Mouse (Mus musculus): ENCODE measurements around the gene Agrn.
A peak's percentile ranks its signal among the peaks of the same experiment; 100 is the strongest.

DNA sequence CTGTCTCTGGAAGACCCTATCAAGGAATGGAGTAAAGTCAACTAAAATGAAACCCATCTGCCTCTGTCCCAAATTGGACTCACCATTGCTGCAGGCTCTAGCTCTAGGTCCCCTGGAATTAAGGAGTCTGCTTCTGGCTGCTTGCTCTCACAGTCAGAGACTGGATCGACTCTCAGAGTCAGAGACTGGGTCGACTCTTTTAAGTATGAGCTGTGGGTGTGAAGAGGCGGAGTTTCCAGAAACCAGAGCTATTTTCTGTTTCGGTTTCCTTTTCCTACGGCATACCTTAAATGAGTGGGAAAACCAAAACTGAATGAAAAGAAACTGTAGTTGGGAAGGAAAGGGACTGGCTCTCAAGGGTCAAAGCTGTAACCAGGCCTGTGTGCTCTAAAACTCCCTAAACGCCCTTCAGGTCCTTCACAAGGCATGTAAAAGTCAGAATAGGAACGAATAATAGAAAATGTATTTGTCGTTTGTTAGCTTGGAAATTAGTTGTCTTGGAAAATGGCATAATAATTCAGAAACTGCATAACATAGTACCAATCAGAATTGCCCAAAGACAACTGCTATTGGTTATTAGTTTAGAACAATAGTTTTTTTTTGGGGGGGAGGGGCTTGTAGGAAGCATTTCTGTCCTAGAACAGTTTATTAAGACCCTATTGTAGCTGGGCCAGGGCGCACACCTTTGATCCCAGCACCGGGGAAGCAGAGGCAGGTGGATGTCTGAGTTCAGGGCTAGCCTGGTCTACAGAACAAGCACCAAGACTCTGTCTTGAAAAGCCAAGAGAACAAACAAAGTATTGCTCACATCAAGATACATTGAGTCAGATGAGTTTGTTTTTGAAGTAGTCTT lies 3.6 kb upstream of the Agrn start, which contains the start of gene Isg15:
- TF ChIP-seq MAFK (IDR thresholded peaks at IDR 0.05; ENCODE audit: insufficient replicate concordance, low read length), result no peak
- no peak for TF ChIP-seq CTCF (conservative IDR thresholded peaks at IDR 0.05 in 1 of 2, IDR thresholded peaks at IDR 0.05 in 1 of 2; ENCODE audit: low read depth in 2 of 2, low read length in 2 of 2)
- TF ChIP-seq RAD21 (IDR thresholded peaks at IDR 0.05; ENCODE audit: low read depth, low read length), result no peak
- 0 out of 2 replicates have a peak, but pooled peaks have one; percentile 36 for TF ChIP-seq ZNF384 (IDR thresholded peaks at IDR 0.05; ENCODE audit: low read depth, low read length)
- TF ChIP-seq IRF4 (IDR thresholded peaks at IDR 0.05; ENCODE audit: low read depth, low read length), result peak; percentile 75
